Mouse (Mus musculus) myocyte (in vitro differentiated cells): ENCODE data around the gene D630045J12Rik. TPM values are rescaled to one million over a fixed set of nuclear protein-coding genes. Genes with fewer than 3 reads are reported as not detected.

ENCODE experiments used
- H3K27me3 ChIP-seq: one replicate; pipeline ENCODE4 v1.6.1; 2011; ENCODE audit not compliant: control insufficient read depth, insufficient read depth, insufficient read length
- H3K36me3 ChIP-seq: one replicate; pipeline ENCODE4 v1.6.1; 2011; ENCODE audit not compliant: control insufficient read depth, insufficient read depth
- H3K4me2 ChIP-seq: one replicate; pipeline ENCODE4 v1.6.1; 2011; ENCODE audit warnings: low read depth, control low read depth
- H3K4me3 ChIP-seq: one replicate; pipeline ENCODE4 v1.5.1; 2011; ENCODE audit warnings: mild to moderate bottlenecking, control low read depth, moderate library complexity
- H3K79me2 ChIP-seq: one replicate; pipeline ENCODE4 v1.6.1; 2011; ENCODE audit not compliant: control insufficient read depth, insufficient read depth
- H3ac ChIP-seq: one replicate; pipeline ENCODE4 v1.6.1; 2011; ENCODE audit not compliant: control insufficient read depth, insufficient read length
- CEBPB ChIP-seq: IDR thresholded peaks from 2 replicates; pipeline ENCODE4 v1.6.1; 2011; ENCODE audit warnings: mild to moderate bottlenecking, moderate library complexity; ENCODE audit not compliant: poor library complexity, insufficient read depth, severe bottlenecking
- E2F4 ChIP-seq: IDR thresholded peaks from one replicate; pipeline ENCODE4 v1.6.1; 2011; ENCODE audit warnings: mild to moderate bottlenecking, control low read depth, moderate library complexity; ENCODE audit not compliant: insufficient read depth
- MAX ChIP-seq: IDR thresholded peaks from one replicate; pipeline ENCODE4 v1.6.1; 2011; ENCODE audit warnings: low read depth, mild to moderate bottlenecking, control low read depth
- MYOD1 ChIP-seq, 3 experiments: IDR thresholded peaks; one replicate each; pipeline ENCODE4 v1.6.1; 2011; ENCODE audit warnings: control low read depth in 2 of 3, low read depth in 2 of 3, mild to moderate bottlenecking in 2 of 3, moderate library complexity in 1 of 3; ENCODE audit not compliant: insufficient read length in 2 of 3, control insufficient read depth in 1 of 3
- MYOG ChIP-seq, 3 experiments: IDR thresholded peaks; one replicate each; pipeline ENCODE4 v1.6.1; 2011; ENCODE audit warnings: control low read depth in 2 of 3, low read depth in 2 of 3, mild to moderate bottlenecking in 2 of 3; ENCODE audit not compliant: insufficient read length in 2 of 3, control insufficient read depth in 1 of 3, insufficient read depth in 1 of 3
- POLR2A ChIP-seq: IDR thresholded peaks from one replicate; pipeline ENCODE4 v1.6.1; 2011; ENCODE audit warnings: low read depth, mild to moderate bottlenecking, control low read depth, moderate library complexity; ENCODE audit not compliant: insufficient read length
- POLR2AphosphoS2 ChIP-seq: IDR thresholded peaks from one replicate; pipeline ENCODE4 v1.6.1; 2011; ENCODE audit warnings: low read depth, control low read depth; ENCODE audit not compliant: insufficient read length
- REST ChIP-seq: IDR thresholded peaks from one replicate; pipeline ENCODE4 v1.6.1; 2011; ENCODE audit warnings: mild to moderate bottlenecking, control low read depth, moderate library complexity; ENCODE audit not compliant: insufficient read depth, insufficient read length
- SRF ChIP-seq: IDR thresholded peaks from one replicate; pipeline ENCODE4 v1.6.1; 2011; ENCODE audit warnings: low read depth; ENCODE audit not compliant: control insufficient read depth, insufficient read length
- TCF12 ChIP-seq: IDR thresholded peaks from one replicate; pipeline ENCODE4 v1.6.1; 2011; ENCODE audit warnings: mild to moderate bottlenecking, control low read depth; ENCODE audit not compliant: poor library complexity, insufficient read depth, severe bottlenecking
- TCF3 ChIP-seq: IDR thresholded peaks from one replicate; pipeline ENCODE4 v1.6.1; 2011; ENCODE audit warnings: low read depth, control low read depth; ENCODE audit not compliant: insufficient read length
- USF1 ChIP-seq: IDR thresholded peaks from one replicate; pipeline ENCODE4 v1.6.1; 2011; ENCODE audit warnings: low read depth, mild to moderate bottlenecking, control low read depth, moderate library complexity
- polyA plus RNA-seq: library from polyadenylated mRNA; unstranded; fragments of >200 nt; fragmentation: generic; extraction: Trizol; gene quantifications from one replicate; pipeline ENCODE4 v1.2.1, GENCODE M21; 2012; ENCODE audit warnings: missing spikeins

Gene D630045J12Rik
- polyA plus RNA-seq, 1 experiment = 0.77 TPM

DNA sequence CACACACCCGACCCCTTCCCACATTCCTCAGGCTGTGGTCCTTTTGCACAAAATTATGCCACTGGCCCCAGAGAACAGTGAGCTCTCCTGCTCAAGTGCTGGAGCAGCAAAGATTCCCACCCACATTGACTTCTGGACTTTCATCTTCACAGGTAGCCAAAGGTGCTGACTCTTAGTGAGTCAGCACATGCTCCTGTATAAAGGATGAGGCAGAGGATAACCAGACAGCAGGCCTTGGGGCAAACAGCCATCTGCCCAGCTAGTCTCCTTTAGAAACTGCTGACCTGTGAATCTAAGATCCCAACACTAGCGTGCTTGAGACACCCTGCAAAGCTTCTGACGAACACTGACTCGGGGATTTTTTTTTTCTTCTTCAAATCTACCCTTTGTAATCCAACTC is 15.4 kb downstream of the D630045J12Rik start:
- Histone ChIP-seq H3K4me3 (no peak overlapping the region), H3K36me3 (no peaks in the 10 kb centered on the region), H3K4me2 (no peak overlapping the region), H3ac (no peak overlapping the region), H3K27me3 (no peaks in the 10 kb centered on the region), H3K79me2 (no peaks in the 10 kb centered on the region)
- no peak for TF ChIP-seq POLR2A
- TF ChIP-seq POLR2AphosphoS2 = no peak
- no peak for TF ChIP-seq MYOG (IDR thresholded peaks at IDR 0.05; ENCODE audit: control insufficient read depth in 1 of 3, insufficient read depth in 1 of 3, insufficient read length in 2 of 3, low read depth in 2 of 3)
- no peak for TF ChIP-seq TCF3
- TF ChIP-seq MAX = no peak
- no peak for TF ChIP-seq E2F4

DNA sequence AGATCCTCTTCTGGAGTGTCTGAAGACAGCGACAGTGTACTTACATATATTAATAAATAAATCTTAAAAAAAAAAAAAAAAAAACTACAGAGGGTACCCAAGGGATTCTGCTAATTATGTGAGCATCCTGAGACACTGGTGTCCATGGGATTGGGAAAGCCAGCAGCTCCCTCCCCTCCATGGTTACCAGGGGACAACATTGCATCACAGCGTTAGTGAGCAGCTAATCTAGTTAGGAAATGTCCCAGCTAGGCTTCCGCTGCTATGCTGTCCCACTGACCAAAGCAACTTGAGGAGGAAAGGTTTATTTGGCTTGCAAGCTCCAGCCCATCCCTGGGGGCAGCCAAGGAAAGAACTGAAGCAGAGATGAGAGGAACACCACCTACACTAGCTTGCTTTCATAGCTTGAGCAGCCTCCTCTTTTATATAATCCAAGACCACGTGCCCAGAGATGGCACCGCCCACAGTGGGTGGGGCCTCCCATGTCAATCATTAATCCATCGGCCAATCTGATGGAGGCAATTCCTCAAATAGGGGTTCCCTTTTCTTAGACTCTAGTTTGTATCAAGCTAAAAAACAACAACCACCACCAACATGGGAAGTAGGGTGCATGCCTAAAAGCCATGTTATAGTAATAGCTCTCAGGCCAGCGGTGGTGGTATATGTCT is 17.7 kb downstream of the D630045J12Rik start:
- Histone ChIP-seq H3K4me2 (no peak overlapping the region), H3K79me2 (no peaks in the 10 kb centered on the region), H3K36me3 (no peaks in the 10 kb centered on the region), H3K4me3 (no peak overlapping the region), H3ac (no peak overlapping the region), H3K27me3 (no peaks in the 10 kb centered on the region)
- no peak for TF ChIP-seq MYOG (IDR thresholded peaks at IDR 0.05; ENCODE audit: control insufficient read depth in 1 of 3, insufficient read depth in 1 of 3, insufficient read length in 2 of 3, low read depth in 2 of 3)
- no peak for TF ChIP-seq TCF3
- no peak for TF ChIP-seq USF1
- TF ChIP-seq MYOD1 (IDR thresholded peaks at IDR 0.05; ENCODE audit: control insufficient read depth in 1 of 3, insufficient read length in 2 of 3, low read depth in 2 of 3) = no peak
- TF ChIP-seq MAX = no peak
- TF ChIP-seq POLR2A = no peak
- no peak for TF ChIP-seq POLR2AphosphoS2
- TF ChIP-seq REST = no peak
- TF ChIP-seq TCF12 = no peak
- TF ChIP-seq E2F4 = no peak
- TF ChIP-seq CEBPB = no peak
- TF ChIP-seq SRF = no peak

DNA sequence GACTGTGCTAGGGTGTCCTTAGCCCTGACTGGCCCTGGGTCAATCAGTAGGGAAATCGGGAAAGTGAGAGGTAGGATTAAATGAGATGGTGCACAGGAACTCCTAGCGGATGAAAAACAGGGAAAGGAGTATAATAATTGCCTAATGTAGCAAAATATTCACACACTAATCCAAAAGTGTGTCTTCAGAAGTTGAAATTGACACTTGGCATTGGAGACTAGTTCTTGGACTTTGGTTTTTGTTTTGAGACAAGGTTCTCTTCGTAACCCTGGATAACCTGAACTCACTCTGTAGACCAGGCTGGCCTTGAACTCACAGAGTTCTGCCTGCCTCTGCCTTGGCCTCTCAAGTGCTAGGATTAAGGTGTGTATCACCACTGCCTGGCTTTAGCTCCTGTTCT is 20.0 kb downstream of the D630045J12Rik start:
- Histone ChIP-seq H3K27me3 (no peaks in the 10 kb centered on the region), H3K4me3 (no peak overlapping the region), H3K79me2 (no peaks in the 10 kb centered on the region), H3ac (no peak overlapping the region), H3K4me2 (no peak overlapping the region), H3K36me3 (no peaks in the 10 kb centered on the region)
- TF ChIP-seq REST (no peak), MYOG (IDR thresholded peaks at IDR 0.05; ENCODE audit: control insufficient read depth in 1 of 3, insufficient read depth in 1 of 3, insufficient read length in 2 of 3, low read depth in 2 of 3) (no peak), POLR2A (no peak), USF1 (no peak), TCF12 (no peak), MYOD1 (IDR thresholded peaks at IDR 0.05; ENCODE audit: control insufficient read depth in 1 of 3, insufficient read length in 2 of 3, low read depth in 2 of 3) (no peak), TCF3 (no peak), POLR2AphosphoS2 (no peak), E2F4 (no peak), SRF (no peak), CEBPB (no peak), MAX (no peak)

DNA sequence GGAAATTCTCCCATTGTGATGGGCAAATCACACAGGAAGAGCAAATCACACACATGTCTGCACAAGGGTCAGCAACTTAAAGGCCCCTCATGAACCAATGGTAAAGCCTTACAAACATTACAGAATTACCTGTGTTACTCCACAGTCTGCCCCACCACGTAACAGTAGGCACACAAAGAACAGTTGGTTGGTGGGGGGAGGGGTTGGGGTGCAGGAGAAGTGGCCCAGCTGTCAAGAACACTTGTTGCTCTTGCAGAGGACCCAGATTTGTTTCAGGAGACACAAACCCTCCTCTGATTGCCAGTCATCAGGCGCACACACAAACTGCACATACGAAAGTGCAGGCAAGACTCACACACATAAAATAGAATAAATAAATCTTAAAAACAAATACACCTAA is 20.9 kb downstream of the D630045J12Rik start:
- no peak overlapping the region for H3ac ChIP-seq
- TF ChIP-seq MYOD1 (IDR thresholded peaks at IDR 0.05; ENCODE audit: control insufficient read depth in 1 of 3, insufficient read length in 2 of 3, low read depth in 2 of 3) (no peak), USF1 (no peak), POLR2A (no peak), MYOG (IDR thresholded peaks at IDR 0.05; ENCODE audit: control insufficient read depth in 1 of 3, insufficient read depth in 1 of 3, insufficient read length in 2 of 3, low read depth in 2 of 3) (no peak), E2F4 (no peak), REST (no peak), TCF12 (no peak), POLR2AphosphoS2 (no peak), CEBPB (no peak), MAX (no peak), SRF (no peak), TCF3 (no peak)

DNA sequence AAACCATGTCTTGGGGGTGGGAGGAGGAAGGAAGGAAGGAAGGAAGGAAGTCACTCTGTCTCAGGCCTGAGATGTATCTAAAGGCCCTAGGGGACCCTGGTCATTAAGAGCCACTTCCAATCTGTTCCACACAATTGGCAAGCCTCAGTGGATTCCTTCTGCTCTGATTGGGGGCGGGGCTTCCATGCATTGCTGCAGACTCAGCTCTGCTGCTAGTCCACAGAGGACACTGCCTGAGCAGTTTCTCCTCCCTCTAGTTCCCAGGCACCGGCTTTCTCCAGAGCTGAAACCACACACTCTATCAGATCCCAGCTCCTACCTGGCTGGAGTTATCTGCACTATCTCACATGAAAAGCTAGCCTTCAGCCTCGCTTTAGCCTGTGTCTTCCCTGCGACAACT is 21.8 kb downstream of the D630045J12Rik start:
- no peak for TF ChIP-seq MYOD1 (IDR thresholded peaks at IDR 0.05; ENCODE audit: control insufficient read depth in 1 of 3, insufficient read length in 2 of 3, low read depth in 2 of 3)
- no peak for TF ChIP-seq TCF12
- no peak for TF ChIP-seq MAX
- no peak for TF ChIP-seq POLR2A
- TF ChIP-seq TCF3 = no peak
- no peak for TF ChIP-seq REST
- no peak for TF ChIP-seq MYOG (IDR thresholded peaks at IDR 0.05; ENCODE audit: control insufficient read depth in 1 of 3, insufficient read depth in 1 of 3, insufficient read length in 2 of 3, low read depth in 2 of 3)
- TF ChIP-seq USF1 = no peak
- TF ChIP-seq CEBPB = no peak
- TF ChIP-seq POLR2AphosphoS2 = no peak
- H3K4me2 ChIP-seq = no peak overlapping the region
- no peak overlapping the region for H3ac ChIP-seq
- no peak overlapping the region for H3K4me3 ChIP-seq
- no peaks in the 10 kb centered on the region for H3K79me2 ChIP-seq
- no peaks in the 10 kb centered on the region for H3K27me3 ChIP-seq
- no peaks in the 10 kb centered on the region for H3K36me3 ChIP-seq

More for the DNA sequence above, 20.9 kb downstream of the D630045J12Rik start:
- no peak overlapping the region for H3K4me3 ChIP-seq
- H3K36me3 ChIP-seq = no peaks in the 10 kb centered on the region
- H3K79me2 ChIP-seq = no peaks in the 10 kb centered on the region
- H3K27me3 ChIP-seq = no peaks in the 10 kb centered on the region
- H3K4me2 ChIP-seq = no peak overlapping the region
